Mouse (Mus musculus): ENCODE measurements around the gene Rilpl1. TPM values are rescaled to one million over a fixed set of nuclear protein-coding genes. Genes with fewer than 3 reads are reported as not detected.
"Not testable (repeated sequence)": the region's sequence is repeated elsewhere in the genome, so short reads cannot be mapped to it uniquely, and the experiment has no call there.

Rilpl1 gene
- total RNA-seq, 1 experiment from 2014 or later, result 1.2 TPM

DNA sequence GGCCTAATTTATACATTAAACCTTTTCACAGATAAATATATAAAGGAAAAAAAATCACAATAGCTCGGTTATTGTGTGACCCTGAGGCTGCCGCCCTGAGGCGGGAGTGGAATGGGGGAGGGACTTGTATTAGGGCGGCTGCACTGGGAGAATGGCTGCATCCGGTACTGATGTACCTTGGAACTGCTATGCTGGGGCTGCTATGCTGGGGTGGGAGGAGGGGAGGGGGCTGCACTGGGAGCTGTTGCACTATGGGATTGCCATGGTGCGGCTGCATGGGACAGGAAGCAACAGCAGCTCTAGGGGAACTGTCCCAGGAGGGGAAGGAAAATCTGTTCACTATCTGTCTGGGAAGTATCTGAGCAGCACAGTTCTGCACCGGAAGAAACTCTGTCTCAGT is 1.3 kb upstream of the Rilpl1 start:
- ATAC-seq (ENCODE audit: extremely low read depth, insufficient number of reproducible peaks, low FRiP score, poor library complexity, severe bottlenecking), result no peak

DNA sequence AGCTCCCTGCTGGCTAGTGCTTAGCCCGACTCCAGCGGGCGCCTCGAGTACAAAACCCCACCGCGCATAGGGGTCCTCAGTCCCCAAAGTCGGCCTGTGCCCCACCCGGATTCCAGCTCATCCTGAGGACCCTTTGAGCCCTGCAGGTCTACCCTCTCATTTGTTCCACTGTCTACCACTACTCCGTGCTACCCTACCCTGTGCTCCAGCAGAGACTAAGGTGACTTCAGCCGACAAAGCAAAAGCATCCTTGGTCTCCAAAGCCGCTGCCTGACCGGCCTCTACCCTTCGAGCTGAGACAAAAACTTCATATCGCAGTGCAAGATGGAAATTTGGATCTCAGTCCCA is 366 bp upstream of the Rilpl1 start:
- ATAC-seq (ENCODE audit: extremely low read depth, insufficient number of reproducible peaks, low FRiP score, poor library complexity, severe bottlenecking), result no peak

GRCm38 (mm10) chr5:124529697-124530096 is 1.5 kb downstream of the Rilpl1 start:
- ATAC-seq (ENCODE audit: extremely low read depth, insufficient number of reproducible peaks, low FRiP score, poor library complexity, severe bottlenecking), result no peak

DNA sequence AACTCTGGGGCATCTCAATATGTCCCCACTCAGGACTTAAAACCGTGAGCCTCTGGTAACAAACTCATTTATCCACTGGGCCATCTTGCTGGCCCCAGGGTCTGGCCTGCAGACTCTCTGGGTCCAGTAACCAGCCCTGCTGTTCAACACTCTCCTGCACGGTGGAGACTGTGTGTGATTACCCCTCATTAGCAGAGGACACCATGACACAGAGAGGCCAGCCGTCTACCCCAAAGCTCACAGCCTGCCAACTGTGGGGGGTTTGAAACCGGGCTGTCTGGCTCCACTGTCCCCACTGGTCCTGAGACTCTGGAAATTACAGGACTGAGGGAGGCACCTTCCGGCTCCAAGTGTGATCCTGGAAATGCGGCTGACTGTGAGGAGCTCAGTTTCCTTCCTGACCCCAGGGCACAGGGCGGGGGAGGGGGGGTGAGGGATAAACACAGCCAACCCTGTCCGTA is 2.0 kb downstream of the Rilpl1 start:
- ATAC-seq (ENCODE audit: extremely low read depth, insufficient number of reproducible peaks, low FRiP score, poor library complexity, severe bottlenecking), result no peak

DNA sequence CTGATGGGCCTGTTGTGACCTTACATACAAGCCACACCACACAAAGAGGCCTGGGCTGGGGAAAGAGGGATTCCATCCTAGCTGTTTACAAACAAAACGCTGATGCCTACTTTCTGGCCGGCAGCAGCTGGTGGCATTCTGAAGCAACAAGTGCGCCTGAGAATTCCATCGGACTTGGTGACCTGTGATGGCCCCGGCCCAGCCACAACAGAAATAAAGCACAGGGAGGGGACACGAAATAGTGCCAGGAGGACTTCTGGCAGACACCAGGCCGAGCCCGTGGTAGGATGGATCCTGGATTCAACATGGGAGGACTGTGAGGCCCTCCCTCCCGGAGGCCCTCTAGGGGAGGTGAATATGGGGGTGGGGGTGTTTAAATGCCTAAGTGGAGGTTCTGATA is 2.4 kb downstream of the Rilpl1 start:
- no peak for ATAC-seq (ENCODE audit: extremely low read depth, insufficient number of reproducible peaks, low FRiP score, poor library complexity, severe bottlenecking)

- no peak for ATAC-seq (ENCODE audit: extremely low read depth, insufficient number of reproducible peaks, low FRiP score, poor library complexity, severe bottlenecking)
These were observed 2.8 kb downstream of the Rilpl1 start for GRCm38 (mm10) chr5:124528351-124528750.

GRCm38 (mm10) chr5:124524943-124525342 is 6.2 kb downstream of the Rilpl1 start:
- no peak for ATAC-seq (ENCODE audit: extremely low read depth, insufficient number of reproducible peaks, low FRiP score, poor library complexity, severe bottlenecking)

- ATAC-seq (ENCODE audit: extremely low read depth, insufficient number of reproducible peaks, low FRiP score, poor library complexity, severe bottlenecking), result no peak
These were observed 8.2 kb downstream of the Rilpl1 start for GRCm38 (mm10) chr5:124523032-124523431.

- no peak for ATAC-seq (ENCODE audit: extremely low read depth, insufficient number of reproducible peaks, low FRiP score, poor library complexity, severe bottlenecking)
These were observed 9.6 kb downstream of the Rilpl1 start for GRCm38 (mm10) chr5:124521588-124521987.

- ATAC-seq (ENCODE audit: extremely low read depth, insufficient number of reproducible peaks, low FRiP score, poor library complexity, severe bottlenecking), result no peak
These were observed 12.5 kb downstream of the Rilpl1 start for GRCm38 (mm10) chr5:124518648-124519047.

GRCm38 (mm10) chr5:124515789-124516188 is 15.4 kb downstream of the Rilpl1 start:
- ATAC-seq (ENCODE audit: extremely low read depth, insufficient number of reproducible peaks, low FRiP score, poor library complexity, severe bottlenecking), result peak; percentile 47; the same call in 1 of the 2 replicates

- ATAC-seq (ENCODE audit: extremely low read depth, insufficient number of reproducible peaks, low FRiP score, poor library complexity, severe bottlenecking), result no peak
These were observed 20.6 kb downstream of the Rilpl1 start for GRCm38 (mm10) chr5:124510536-124511050.

GRCm38 (mm10) chr5:124509742-124510237 is 21.4 kb downstream of the Rilpl1 start:
- ATAC-seq (ENCODE audit: extremely low read depth, insufficient number of reproducible peaks, low FRiP score, poor library complexity, severe bottlenecking), result no peak

- no peak for ATAC-seq (ENCODE audit: extremely low read depth, insufficient number of reproducible peaks, low FRiP score, poor library complexity, severe bottlenecking)
These were observed 22.0 kb downstream of the Rilpl1 start for GRCm38 (mm10) chr5:124509200-124509599.

GRCm38 (mm10) chr5:124506731-124507359 is 24.3 kb downstream of the Rilpl1 start:
- 0 out of 2 replicates have a peak, but pooled peaks have one; percentile 8 for ATAC-seq (ENCODE audit: extremely low read depth, insufficient number of reproducible peaks, low FRiP score, poor library complexity, severe bottlenecking)

GRCm38 (mm10) chr5:124505235-124505634 is 26.0 kb downstream of the Rilpl1 start:
- no peak for ATAC-seq (ENCODE audit: extremely low read depth, insufficient number of reproducible peaks, low FRiP score, poor library complexity, severe bottlenecking)

DNA sequence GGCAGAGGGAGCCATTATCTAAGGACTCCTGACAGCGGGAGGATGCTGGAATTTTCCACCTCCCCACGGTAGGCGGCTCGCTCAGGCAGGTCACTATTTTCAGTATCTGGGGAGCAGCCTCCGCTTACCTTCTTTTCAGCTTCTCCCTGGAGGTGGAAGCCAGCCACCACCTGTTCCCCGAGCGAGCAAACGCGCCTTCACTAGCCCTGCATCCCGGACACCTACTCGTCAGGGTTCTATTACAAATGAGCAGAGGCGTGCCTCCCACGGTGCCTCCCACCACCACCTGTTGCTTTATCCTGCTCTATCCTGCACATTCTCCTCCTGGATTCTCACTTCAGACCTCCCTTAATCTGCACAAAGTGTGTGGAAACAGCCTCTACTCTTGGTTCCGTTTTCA is 27.4 kb downstream of the Rilpl1 start:
- no peak for ATAC-seq (ENCODE audit: extremely low read depth, insufficient number of reproducible peaks, low FRiP score, poor library complexity, severe bottlenecking)

- ATAC-seq (ENCODE audit: extremely low read depth, insufficient number of reproducible peaks, low FRiP score, poor library complexity, severe bottlenecking), result no peak
These were observed 29.6 kb downstream of the Rilpl1 start for GRCm38 (mm10) chr5:124501541-124501940.

DNA sequence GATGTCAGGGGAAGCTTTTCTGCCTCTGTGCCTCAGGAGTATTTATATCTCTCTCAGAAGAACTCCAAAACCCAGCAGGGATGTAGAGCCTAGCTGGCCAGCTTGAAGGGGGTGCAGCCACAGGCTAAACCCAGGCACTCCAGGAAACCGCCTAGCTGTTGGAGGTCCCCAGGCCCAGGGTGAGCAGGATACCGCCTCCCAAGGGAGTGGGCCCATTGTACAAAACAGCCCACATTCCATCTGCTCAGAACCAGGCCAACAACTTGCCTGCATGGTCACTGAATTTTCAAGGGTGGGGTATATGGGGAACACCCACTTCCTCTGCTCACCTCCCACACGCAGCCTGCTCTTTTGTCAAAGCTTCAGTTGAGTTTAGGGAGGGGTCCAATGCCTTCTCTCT is 30.6 kb downstream of the Rilpl1 start:
- ATAC-seq (ENCODE audit: extremely low read depth, insufficient number of reproducible peaks, low FRiP score, poor library complexity, severe bottlenecking), result no peak

DNA sequence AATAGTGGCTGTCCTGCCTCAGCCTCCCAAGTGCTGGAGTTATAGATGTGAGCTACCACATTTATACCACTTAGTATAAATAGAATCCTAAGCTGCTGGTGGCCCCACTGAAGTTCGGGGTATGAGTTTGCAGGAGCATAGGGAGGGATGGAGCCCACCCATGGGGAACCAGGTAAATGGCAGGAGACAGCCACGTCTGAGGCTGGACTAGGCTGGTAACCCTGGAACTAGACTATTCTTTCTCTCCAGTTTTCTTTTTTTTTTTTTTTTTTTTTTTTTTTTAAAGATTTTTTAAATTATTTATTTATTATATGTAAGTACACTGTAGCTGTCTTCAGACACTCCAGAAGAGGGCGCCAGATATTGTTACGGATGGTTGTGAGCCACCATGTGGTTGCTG is 31.2 kb downstream of the Rilpl1 start:
- ATAC-seq (ENCODE audit: extremely low read depth, insufficient number of reproducible peaks, low FRiP score, poor library complexity, severe bottlenecking), result not testable (repeated sequence)

- ATAC-seq (ENCODE audit: extremely low read depth, insufficient number of reproducible peaks, low FRiP score, poor library complexity, severe bottlenecking), result no peak
These were observed 32.2 kb downstream of the Rilpl1 start for GRCm38 (mm10) chr5:124499001-124499400.

Data from neutrophil, adult 5-6 weeks (primary cell).